Mouse (Mus musculus) bone marrow, adult 2 months (tissue): ENCODE results near the gene P2ry10b.

Experiments used
- CTCF ChIP-seq: fragments of 200-500 bp; IDR thresholded peaks from 2 replicates; pipeline ENCODE4 v1.5.1; 2011; ENCODE audit warnings: low read length, control low read depth; ENCODE audit not compliant: control insufficient read depth, insufficient read depth
- POLR2A ChIP-seq: fragments of 200-500 bp; IDR thresholded peaks from 2 replicates; pipeline ENCODE4 v1.6.1; 2011; ENCODE audit warnings: low read depth, mild to moderate bottlenecking, control low read depth, low read length, borderline replicate concordance; ENCODE audit not compliant: control insufficient read depth

GRCm38 (mm10) chrX:107217577-107218090 lies 68.9 kb downstream of the P2ry10b start:
- TF ChIP-seq CTCF: no peak
- no peak for TF ChIP-seq POLR2A
